Mouse (Mus musculus) lung, adult 2 months (tissue): Measurements from ENCODE around the gene Mpnd. TPM values are rescaled to one million over a fixed set of nuclear protein-coding genes. Genes with fewer than 3 reads are reported as not detected.

Experiments used
- DNase-seq: peaks from one replicate; pipeline ENCODE4 v3.0.0; 2022
- H3K4me1 ChIP-seq: fragments of 200-500 bp; 2 replicates; pipeline ENCODE4 v1.6.1; 2011; ENCODE audit warnings: low read length; ENCODE audit not compliant: control insufficient read depth, insufficient read depth
- H3K4me3 ChIP-seq: fragments of 200-500 bp; replicated peaks from 2 replicates; pipeline ENCODE3; 2011; ENCODE audit warnings: low read depth, mild to moderate bottlenecking, control low read depth, low read length; ENCODE audit errors: extremely low read depth
- CTCF ChIP-seq: fragments of 200-500 bp; IDR thresholded peaks from 2 replicates; pipeline ENCODE4 v1.5.1; 2011; ENCODE audit warnings: mild to moderate bottlenecking, low read length, control low read depth; ENCODE audit not compliant: insufficient read depth
- POLR2A ChIP-seq: fragments of 200-500 bp; IDR thresholded peaks from 2 replicates; pipeline ENCODE4 v1.6.1; 2011; ENCODE audit warnings: low read depth, mild to moderate bottlenecking, control low read depth, low read length, borderline replicate concordance; ENCODE audit errors: extremely low read depth
- WGBS: fragments of 180-500 bp; shearing (Covaris S2); methylation state at CpG from one replicate; pipeline ENCODE4 v1.1.7; 2018; 5-methylcytosine and 5-hydroxymethylcytosine counted together
- polyA plus RNA-seq: library from polyadenylated mRNA; depleted of rRNA; stranded (reverse); fragments of >200 nt; gene quantifications from 2 replicates; pipeline ENCODE4 v1.2.3, GENCODE M21; 2012

The Mpnd gene
- polyA plus RNA-seq, 1 experiment: 103 TPM

DNA sequence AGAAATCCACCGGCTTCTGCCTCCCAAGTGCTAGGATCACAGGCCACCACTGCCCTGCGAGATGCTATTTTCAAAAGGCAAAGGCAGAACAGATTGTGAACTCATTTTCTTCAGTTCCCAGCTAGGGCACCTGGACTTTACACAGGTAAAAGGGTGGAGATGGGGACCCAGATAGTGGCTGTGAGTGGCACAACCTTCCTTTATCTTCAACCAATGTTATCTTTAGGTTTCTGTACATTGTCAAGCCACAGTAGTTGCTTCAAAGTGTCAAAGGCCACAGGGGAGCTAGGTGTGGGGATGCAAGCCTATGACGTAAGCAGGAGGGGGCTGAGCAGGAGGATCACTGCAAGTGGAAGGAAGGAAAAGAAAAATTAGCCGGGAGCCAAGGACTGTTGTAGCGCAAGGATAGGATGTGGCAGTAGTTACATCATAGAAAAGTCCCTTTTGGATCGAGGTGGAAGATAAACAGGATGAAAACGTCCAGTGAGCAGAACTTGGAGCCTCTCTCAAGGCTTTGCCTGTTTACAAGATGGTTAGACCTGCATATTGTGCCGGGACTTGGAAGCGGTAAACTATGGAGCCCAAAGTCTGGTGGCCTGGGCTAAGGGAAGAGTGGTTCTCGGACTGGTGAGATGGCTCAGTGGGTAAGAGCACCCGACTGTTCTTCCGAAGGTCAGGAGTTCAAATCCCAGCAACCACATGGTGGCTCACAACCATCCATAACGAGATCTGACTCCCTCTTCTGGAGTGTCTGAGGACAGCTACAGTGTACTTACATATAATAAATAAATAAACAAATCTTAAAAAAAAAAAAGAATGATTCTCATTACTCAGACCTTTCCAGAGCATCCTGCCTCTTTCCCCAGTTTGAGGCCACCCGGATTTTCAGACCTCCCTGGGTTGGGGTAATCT lies 2.2 kb downstream of the Mpnd start:
- no peak for TF ChIP-seq CTCF
- no peak for TF ChIP-seq POLR2A
- H3K4me3 ChIP-seq: peak overlapping the region; percentile 10
- DNase-seq: no peak
- 16% methylated on average over 14 of the region's 14 CpGs for WGBS
- peaks cover 11% of the 10 kb centered on the region for H3K4me1 ChIP-seq

DNA sequence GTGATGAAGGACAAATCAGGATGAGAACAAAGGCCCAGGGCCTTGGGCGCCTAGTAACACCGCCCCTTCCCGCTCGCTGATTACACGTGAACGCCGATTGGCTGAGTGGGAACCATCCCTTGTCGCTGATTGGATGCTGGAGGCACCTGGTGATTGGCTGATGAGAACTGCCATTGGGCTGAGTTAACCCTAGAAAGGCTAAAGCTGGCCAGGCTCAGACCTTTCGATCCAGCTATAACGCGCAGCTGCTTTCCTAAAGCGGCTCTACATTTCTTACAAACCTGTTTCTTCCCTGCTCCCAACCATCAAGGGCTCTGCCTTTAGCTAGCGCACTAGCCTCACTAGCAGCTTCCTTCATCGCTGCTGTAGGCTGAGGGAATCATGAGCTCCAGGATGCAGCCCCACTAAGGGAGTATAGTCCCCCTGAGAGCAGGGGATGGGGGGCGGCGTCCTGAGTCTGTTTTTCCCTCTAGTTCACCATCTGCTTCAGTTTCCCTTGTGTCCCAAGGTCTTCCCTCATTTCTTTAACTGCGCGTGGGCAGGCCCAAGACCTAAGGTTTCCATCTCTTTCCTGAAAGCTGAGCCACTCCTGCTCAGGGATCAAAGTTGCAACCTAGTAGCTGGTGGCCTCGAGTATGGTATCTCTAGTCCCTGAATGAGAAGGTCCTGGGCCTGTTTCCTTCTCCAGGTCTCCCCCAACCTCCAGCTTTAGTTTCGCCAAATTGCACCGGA lies 3.0 kb downstream of the Mpnd start:
- no peak for TF ChIP-seq CTCF
- TF ChIP-seq POLR2A: peak; percentile 41; the same call in 1 of the 2 replicates
- under 1% methylated on average over 21 of the region's 21 CpGs for WGBS
- peak overlapping the region; percentile 82 for H3K4me3 ChIP-seq
- H3K4me1 ChIP-seq: peaks cover 11% of the 10 kb centered on the region
- peak; percentile 84 for DNase-seq

DNA sequence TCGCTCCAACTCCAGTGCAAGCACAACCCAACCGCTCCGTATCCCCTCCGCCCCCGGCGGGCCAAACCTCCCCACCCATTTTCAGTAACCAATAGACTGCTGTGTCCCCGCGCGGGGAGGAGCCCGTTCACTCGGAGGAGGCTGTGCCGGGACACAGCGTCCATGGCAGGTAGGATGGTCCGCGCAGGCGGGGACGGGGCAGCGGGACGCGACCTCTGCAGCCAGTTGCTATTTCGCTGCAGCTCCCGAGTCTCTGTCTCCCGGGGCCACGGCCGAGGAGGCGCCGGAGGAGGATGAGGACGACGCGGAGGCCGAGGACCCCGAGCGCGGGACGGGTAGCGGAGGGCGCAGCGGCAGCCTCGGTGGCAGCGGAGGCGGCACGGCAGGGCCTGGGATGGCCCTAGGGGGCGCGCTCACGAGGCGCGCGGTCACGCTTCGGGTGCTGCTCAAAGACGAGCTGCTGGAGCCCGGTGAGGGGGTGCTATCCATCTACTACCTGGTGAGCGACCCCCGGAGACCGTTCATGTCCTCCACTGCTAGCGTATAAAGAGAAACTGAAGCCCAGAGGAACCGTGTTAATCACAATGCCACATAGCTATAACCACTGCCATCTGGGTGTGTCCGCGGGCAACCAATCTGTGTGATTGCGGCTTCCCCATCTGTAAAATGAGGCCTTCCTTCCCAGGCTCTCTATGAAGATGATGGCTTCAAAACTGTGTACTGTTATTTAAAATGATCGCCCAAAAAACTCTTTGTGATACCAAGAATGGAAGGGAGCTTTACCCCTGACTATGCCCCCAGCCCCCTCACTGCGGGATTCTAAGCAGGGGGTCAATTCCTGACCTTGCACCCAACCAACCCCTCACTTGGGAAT lies 3.8 kb downstream of the Mpnd start:
- TF ChIP-seq POLR2A: peak; percentile 84
- TF ChIP-seq CTCF: no peak
- H3K4me1 ChIP-seq: peaks cover 11% of the 10 kb centered on the region
- H3K4me3 ChIP-seq: peak overlapping the region; percentile 82
- DNase-seq: peak; percentile 90
- 1% methylated on average over 60 of the region's 62 CpGs for WGBS

DNA sequence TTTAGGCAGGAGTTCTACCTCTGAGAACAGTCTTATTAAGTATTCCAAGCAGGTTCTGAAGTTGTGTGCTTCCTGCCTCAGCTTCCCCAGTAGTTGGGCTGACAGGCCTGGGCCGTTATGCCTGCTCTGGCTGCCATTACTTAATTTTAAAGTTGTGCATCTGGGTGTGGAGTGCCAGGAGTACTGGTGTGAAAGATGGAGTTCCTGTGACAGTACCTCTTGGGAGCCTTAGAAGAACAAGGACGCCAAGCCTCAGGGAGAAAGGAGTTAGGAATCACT lies 4.4 kb downstream of the Mpnd start:
- Histone ChIP-seq H3K4me3 (no peak overlapping the region), H3K4me1 (peaks cover 11% of the 10 kb centered on the region)
- TF ChIP-seq CTCF: no peak
- no peak for DNase-seq
- 25% methylated on average over 2 of the region's 2 CpGs for WGBS

DNA sequence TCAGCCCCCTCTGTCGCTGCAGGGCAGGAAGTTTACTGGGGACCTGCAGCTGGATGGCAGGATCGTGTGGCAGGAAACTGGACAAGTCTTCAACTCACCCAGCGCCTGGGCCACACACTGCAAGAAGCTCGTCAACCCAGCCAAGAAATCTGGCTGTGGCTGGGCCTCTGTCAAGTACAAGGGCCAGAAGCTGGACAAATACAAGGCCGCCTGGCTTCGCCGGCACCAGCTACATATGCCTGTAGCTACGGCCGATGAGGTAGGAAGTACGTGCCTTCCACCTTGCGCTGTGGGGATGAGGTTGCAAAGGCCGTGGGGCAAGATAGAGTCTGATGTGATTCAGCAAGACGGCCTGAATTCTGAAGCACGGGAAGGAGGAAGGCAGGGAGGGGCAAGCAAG lies 4.7 kb downstream of the Mpnd start:
- DNase-seq: no peak
- Histone ChIP-seq H3K4me1 (peaks cover 11% of the 10 kb centered on the region), H3K4me3 (no peak overlapping the region)
- WGBS: 56% methylated on average over 14 of the region's 14 CpGs
- TF ChIP-seq CTCF: no peak

DNA sequence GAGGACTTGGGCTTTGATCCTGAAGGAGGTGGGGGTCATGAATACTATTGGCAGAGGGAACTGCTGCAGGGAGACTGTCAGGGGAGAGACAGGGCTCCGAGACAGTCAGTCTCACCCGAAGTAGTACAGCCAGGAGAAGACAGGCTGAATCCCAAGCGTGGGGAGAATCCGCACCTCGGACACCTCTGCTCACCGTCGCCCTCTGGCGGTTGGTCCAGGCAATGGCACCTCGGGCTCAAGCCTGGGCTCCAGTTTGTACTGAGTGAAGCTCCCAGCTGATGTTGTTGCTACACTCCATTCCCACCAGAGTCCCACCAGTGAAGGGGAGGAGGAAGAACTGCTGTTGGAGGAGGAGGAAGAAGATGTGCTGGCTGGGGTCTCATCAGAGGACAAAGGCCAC lies 5.2 kb downstream of the Mpnd start:
- TF ChIP-seq CTCF (peak; percentile 97), POLR2A (no peak)
- Histone ChIP-seq H3K4me1 (peaks cover 11% of the 10 kb centered on the region), H3K4me3 (no peak overlapping the region)
- DNase-seq: peak; percentile 86
- 6% methylated on average over 9 of the region's 9 CpGs for WGBS

DNA sequence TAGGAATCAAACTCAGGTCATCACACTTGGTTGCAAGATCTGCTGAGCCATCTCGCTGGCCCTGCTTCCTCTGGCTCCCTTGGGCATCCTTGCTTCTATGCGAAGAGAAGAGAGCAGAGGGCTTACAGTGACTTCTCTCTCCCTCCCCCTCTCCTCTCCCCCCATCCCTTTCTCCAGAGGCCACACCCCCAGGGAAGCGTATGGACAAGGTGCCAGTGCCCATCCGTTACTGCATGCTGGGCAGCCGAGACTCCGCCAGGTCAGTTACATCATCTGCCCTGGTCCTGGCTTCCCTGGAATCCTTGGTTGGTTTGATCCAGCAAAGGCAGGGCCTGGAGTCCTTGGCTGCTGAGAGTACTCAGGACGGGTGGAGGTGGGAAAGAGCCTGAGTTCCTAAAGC lies 5.9 kb downstream of the Mpnd start:
- no peak for TF ChIP-seq CTCF
- no peak for TF ChIP-seq POLR2A
- Histone ChIP-seq H3K4me1 (peaks cover 11% of the 10 kb centered on the region), H3K4me3 (no peak overlapping the region)
- DNase-seq: no peak
- WGBS: 83% methylated on average over 7 of the region's 7 CpGs

DNA sequence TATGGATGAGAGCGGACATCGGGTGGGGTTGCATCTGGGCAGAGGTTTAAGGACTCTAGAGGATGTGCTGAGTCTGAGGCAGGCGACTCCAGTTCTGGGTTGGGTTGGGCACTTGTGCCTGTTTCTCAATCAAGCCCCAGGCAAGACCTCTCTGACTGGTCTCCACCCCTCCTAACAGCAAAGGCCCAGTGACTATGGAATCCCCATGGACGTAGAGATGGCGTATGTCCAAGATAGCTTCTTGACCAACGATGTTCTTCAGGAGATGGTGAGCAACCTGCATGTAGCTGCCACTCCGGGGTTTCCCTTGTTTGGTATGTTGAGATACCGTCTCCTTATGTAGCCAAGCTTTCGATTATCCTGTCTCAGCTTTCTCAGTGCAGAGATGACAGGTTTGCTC lies 9.8 kb downstream of the Mpnd start:
- 86% methylated on average over 9 of the region's 9 CpGs for WGBS
- no peak for DNase-seq
- no peak overlapping the region for H3K4me3 ChIP-seq
- peaks cover 6% of the 10 kb centered on the region for H3K4me1 ChIP-seq
- TF ChIP-seq CTCF (no peak), POLR2A (no peak)

DNA sequence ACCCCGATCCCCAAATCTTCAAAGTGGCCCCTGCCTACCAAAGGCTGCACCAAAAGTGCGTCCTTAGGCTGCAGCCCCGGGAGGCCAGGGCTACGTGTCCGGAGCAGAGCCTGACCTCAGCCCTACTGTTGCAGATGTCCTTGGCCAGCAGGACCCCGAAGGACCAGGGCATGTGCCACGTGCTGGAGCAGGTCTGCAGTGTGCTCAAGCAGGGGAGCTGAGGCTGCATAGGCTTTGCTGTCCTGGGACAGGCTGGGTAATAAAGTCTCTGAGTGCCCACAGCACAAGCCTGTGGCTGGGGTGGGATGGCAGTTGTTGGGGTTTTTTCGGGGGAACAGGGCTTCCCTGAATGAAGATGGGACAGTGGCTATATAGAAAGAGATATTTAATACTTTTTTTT lies 10.9 kb downstream of the Mpnd start:
- no peak for DNase-seq
- no peak for TF ChIP-seq POLR2A
- TF ChIP-seq CTCF: no peak
- H3K4me1 ChIP-seq: no peaks in the 10 kb centered on the region
- H3K4me3 ChIP-seq: no peak overlapping the region
- WGBS: 90% methylated on average over 8 of the region's 8 CpGs
